Mouse (Mus musculus) 3134 (cell line): Measurements from ENCODE around the gene Chrm1.
A peak's percentile ranks its signal among the peaks of the same experiment; 100 is the strongest.

Source experiments
- DNase-seq: peaks from one replicate; pipeline ENCODE4 v3.0.0-alpha.2; 2011; ENCODE audit warnings: low spot score; ENCODE audit not compliant: insufficient read length; ENCODE audit errors: extremely low read depth

Gene Chrm1

DNA sequence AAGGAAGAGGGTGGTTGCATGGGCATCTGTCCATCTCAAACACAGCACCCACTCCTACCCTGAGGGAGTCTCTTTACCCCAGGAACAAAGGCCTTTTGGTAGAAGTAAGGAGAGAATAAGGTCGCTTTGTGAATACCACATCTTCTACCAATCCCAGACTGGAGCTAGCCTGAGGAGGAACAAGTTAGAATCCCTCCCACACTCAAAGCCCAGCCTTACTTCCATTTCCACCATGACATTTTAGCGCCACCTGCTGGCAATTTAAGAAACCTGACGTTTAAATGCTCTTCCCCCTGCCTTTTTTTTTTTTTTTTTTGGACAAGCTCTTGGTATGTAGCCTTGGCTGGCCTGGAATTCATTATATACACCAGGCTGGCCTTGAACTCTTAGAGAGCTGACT lies 19.4 kb downstream of the Chrm1 start:
- DNase-seq, result no peak

DNA sequence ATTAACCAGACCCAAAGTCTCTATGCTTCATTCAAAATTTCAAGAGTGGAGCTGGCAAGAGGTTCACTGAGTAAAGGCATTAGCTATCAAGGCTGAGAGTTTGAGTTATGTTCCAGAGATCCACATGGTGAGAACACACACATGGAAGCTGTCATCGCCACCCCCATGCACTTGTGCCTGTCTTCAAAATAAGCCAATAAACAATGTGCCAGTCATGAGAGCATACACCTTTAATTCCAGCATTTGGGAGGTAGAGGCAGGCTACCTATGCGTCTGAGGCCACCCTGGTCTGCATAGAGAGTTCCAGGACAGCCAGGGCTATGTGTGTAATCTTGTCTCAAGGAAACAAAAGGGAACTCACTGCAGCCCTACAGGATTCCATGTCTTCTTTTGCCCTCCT lies 20.0 kb downstream of the Chrm1 start:
- DNase-seq, result no peak

DNA sequence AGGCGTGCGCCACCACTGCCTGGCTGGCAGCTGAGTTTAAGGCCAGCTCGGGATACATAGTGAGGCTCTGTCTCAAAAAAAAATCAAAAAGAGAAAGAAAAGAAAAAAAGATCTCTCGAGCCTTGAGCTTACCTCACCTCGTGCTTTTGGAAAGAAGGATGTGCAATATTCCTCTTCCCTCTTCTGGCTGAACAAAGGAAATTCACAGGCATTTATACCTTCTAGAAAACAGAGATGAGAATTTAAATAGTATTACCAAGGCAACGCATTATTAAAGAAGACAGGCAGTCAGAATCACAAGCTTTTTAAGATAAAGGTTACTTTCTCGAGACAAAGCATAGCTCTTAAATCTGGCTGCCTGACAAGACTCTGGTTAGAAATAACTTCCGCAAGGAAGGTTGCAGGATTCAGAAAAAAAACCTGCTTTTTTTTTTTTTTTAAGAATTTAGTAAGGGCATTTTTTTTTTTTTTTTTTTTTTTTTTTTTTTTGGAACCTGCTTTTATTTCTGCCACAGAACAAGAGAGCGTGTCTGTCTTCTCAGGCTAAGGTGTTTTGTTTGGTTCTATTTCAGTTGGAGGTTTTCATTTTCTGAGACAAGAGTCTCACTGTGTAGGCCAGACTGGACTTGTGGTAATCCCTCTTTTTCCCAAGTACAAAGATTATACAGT lies 28.4 kb downstream of the Chrm1 start:
- DNase-seq, result no peak

DNA sequence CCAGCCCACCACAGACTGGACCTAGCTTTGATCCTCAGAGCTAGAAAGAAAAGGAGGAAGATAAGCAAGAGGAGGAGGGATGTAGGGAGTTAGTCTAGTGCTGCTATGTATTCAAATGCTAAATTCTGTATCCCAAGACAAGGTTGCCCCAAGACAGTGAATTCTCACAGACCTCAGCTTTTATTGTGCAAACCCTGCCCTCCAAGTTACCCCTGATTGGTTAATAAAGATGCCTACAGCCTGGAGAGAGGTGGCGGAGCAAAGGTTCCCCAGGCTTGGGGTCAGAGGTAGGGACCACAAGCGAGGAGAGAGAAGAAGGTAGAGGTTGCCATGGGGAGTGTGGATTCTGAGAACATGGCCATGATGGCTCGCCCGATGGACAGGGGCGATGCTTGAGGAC lies 29.2 kb downstream of the Chrm1 start:
- DNase-seq, result no peak

DNA sequence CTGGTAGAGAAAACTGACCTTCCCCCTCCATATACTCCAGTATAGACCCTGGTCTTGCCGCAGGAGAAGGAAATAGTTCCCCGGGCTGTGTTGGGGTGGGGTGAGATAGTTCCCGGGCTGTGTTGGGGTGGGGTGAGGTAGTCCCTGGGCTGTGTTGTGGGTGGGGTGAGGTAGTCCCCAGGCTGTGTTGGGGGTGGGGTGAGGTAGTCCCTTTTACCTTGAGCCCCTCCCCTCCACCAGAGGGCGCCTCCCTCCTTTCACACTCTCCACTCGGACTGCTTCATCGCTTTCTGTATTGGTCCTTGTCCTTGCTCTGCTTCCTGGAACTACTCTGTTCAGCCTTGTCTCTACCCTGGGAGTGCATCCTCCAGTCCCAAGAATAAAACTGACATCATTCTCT lies 31.7 kb downstream of the Chrm1 start:
- no peak for DNase-seq

DNA sequence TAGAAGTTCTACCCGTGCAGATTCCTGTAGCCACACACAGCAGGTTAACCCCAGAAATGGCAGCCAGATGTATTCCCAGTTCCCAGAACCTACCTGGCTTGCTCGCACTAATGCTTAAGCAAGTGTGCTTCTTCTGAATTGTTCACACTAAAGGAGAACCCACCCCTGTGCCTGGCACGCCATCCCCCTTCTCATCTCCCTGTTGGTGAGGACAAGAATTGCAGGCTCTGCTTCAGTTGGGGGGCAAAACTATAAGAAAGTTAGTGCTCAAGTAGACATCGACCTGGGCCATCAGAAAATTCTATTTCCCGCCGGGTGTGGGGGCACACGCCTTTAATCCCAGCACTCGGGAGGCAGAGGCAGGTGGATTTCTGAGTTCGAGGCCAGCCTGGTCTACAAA lies 36.1 kb downstream of the Chrm1 start:
- no peak for DNase-seq

DNA sequence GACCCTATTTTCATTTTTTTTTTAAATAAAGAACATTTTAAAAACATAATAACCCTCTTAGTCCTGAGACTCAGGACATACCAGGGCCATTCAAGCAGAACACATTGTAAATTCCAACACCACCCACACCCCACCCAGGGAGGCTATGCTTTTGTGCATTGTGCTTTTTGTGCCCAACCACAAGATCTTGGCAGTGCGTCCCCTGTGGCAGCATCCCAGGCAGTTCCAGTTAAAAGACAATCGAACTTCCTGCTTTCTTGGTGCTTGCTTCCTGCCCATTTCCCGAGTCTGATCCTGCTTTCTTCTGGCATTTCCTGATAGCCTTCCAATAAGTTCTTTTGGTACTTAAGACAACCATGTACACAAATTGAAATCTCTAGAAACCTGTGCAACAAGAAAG lies 38.9 kb downstream of the Chrm1 start:
- DNase-seq, result peak; percentile 80

DNA sequence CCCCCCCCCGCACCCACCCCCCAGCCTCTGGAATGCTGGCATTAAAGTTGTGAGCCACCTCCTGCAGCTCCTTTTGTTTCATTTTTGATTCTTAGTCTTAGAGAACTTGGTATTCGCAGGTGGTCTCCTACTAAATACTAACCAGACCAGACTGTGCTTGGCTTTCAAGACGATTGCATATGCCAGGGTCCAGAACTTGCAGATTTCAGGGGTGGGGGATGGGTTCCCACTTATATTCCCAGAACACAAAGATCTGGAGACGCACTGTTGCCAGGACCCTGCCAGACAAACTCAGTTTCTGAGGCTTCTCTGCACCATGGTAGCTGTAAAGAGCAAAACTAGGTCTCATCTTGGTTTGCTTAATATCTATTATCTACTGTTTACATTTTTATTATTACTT lies 40.0 kb downstream of the Chrm1 start:
- no peak for DNase-seq

DNA sequence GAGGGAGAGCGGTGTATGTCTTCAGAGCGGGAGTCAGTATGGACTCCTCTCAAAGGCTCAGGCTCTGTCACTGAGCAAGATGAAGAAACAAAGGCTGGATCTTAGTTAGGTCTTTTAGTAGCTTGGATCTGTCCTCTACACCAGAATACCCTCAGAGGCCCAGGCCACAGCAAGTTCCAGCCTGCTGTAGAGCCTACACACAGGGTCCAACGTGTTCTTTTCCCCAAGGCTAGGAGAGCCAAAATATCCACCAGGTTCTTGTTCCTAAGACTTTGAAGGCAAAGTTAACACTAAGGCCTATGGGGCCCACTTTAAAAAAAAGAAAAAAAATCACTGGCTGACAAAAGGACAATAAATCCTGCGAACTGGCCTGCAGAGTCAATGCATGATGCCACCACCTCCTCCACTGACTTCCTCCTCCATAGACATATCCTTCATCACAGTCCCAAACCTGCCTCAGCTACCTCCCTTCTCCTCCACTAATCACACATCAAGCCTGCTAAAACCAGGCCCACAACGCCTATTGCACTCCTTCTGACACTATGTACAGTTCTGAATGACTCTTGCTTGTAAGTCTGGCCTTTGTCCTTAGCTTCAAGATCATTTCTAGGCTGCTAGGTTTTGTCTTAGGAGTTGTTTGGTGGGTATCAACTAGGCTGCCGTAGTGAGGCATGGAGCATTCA lies 41.6 kb downstream of the Chrm1 start:
- no peak for DNase-seq

DNA sequence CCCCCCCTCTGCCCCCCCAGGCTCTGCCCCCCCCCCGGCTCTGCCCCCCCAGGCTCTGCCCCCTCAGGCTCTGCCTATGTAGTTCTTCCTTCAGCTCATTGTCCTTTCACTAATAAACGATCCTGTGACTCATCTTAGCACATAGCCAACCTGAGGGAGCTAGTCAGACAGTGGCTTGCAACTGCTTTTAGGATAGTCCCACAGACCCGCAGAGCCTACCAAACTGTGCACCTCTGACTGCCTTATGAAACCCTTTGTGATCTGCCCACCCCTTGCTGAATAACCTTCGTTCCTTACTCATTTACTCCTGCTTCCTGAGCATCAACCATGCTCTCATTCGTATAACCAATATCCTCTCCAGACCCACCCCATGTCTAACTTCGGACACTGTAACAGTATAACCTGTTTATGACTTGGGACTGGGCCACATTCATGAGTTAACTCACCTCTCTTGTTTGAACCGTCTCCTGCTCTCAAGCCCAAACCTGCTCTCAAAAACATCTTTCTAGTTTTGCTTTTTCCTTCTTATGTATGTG lies 42.6 kb downstream of the Chrm1 start:
- DNase-seq, result no peak

DNA sequence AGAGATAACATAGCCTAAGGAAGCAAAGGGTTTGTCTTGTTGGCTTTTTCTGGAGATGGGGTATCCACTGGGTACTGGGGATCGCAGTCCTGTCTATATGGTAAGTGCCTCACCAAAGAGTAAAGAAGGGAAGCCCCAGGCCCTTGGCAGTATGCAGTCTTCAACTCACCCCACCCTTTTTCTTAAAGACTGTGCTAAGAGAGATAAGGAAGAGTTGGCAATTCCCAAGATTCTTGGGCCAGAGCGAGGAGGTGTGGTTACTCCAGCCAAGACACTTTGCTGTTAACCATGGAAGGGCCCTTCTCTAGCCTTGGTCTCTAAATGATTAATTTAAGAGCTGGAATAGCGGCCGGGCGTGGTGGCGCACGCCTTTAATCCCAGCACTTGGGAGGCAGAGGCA lies 43.3 kb downstream of the Chrm1 start:
- no peak for DNase-seq

DNA sequence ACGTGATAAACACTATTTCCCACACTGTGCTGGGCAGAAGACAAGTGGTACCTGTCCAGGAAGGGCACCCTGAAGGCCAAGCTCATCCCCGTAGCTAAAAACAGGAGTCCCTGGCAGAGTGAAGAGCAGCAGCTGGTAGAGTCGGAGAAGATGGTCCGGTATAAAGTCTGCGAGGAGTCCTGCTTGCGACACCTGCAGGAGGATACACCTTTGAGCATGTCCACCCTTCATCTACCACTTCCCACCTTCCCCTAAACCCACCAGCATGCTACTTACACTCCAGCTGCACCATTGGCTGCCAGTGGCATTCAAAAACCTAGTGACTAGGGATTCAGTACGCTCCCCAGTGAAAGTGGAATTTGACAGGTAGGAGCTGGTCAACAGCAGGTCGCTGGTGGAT lies 45.4 kb downstream of the Chrm1 start:
- no peak for DNase-seq

DNA sequence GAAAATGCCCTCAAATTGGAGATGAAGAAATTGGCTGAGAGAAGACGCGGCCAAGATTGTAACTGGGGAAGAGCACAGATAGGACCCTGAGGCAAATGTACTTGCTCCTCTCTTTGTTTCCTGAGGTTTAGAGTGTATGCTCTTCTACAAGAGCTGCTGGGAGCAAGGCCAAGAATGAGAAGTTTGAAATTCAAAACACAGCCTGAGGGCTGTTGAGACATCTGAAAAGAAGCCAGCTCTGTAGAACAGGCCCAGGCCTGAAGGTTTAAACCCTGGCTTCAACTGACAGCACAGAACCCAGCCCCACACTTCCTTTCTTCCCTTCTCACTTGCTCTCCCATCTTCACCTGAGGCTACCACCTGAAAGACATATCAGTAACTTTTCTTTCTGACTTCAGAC lies 46.5 kb downstream of the Chrm1 start:
- peak; percentile 54 for DNase-seq

DNA sequence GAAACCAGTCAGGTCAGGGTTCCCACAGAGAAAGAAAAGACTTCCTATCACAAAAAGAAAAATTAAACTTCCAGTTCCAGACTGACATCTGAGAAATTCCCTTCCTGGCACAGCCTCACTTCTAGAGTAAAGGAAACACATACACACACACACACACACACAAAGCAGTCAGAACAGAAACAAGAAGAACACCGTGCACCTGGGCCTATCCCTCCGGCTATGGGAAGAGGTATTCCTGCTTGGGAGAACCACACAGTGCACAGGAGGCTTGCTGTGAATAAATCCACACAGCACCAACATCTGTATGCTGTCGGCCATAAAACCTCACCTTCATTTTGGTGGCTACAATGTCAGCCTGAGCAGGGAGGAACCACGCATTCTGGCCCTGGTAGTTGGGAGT lies 47.9 kb downstream of the Chrm1 start:
- no peak for DNase-seq

DNA sequence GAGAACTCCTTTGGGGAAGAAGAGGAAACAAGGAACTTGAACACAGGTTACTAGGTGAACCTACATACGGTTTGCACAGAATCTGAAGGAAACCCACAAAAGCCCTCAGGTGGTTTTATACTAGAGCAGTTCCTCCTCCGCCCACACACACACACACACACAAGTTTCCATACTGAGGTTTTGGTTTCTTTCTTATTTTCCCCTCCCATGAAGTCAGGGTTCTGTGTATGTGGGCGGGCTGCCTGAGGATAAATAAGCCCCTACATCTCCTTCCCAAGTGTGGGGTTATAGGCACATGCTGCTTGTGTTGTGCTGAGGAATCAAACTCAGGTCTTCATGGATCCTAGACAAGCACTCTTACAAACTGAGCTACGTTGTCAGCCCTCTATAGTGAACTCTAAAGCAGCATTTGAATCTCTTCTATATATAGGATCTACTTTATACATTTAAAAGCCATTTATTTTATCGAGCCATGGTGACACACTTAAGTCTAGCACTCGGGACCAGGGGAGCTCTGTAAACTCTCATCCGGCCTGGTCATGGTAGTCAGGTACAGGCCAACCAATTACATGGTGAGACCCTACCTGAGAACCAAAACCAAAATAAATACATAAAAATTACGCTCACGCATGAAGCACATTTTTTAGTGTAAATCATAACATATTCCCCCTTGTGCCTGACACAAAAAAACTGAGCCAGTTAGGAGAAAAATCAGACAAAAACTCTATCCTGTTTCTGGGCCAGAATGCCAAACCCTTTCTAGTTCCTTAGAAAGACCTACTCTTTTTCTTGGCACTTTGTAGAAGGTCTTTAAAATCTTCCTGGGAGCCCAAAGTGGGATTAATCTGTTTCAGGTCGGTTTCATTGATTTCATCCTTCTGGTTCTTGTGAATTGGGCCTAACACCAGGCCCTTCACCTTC lies 48.6 kb downstream of the Chrm1 start:
- no peak for DNase-seq

DNA sequence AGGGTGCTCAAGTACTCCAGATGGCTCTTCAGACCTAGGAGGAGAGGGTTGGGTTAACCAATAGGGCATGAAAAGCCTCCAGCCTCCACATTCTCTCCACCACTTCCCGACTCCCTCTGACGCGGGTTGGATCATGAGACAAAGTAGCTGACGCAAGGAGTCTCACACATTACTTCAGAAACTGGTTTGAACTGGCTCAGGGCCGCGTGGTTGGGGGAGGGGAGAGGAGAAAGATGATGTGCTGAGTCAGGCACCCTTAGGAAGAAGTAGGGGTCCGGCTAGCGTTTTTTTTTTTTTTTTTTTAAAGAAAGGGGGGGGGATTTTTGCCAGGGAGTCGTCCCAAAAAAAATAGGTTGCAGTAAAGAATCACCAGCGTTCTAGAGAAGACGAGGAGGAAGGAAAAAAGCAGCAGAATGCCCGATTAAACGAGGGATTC lies 49.3 kb downstream of the Chrm1 start:
- peak; percentile 74 for DNase-seq

DNA sequence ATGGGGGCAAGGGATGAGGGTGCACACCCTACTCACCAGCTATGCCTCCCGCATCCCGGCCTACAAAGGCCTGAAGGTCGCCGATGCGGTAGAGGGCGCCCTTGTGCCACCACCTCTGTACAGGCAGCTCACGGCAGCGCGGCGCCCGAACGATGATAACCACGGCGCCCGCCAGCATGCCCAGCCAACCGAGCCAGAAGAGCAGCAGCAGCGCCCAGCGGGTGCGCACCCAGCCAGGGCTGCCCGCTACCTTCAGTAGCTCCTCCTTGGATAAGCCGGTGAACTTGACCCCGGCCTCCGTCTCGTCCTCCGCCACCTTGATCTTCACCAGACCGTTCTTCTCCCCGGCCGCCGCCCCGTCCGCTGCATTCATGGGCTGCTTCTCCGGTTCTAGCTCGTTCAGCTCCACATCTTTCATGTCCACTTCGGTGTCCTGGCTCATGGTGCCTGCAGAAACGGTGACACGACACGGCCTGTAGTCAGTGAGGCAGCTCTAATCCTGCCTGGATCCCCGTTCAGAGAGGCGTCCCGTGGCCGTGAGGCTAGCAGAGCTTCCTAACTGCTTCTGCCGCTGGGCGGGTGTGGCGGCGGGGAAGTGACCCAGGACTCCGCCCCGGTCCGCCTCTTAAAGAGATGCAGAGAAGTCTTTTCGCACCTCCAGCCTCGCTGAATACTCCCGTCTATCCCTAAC lies 49.9 kb downstream of the Chrm1 start:
- peak; percentile 89 for DNase-seq

DNA sequence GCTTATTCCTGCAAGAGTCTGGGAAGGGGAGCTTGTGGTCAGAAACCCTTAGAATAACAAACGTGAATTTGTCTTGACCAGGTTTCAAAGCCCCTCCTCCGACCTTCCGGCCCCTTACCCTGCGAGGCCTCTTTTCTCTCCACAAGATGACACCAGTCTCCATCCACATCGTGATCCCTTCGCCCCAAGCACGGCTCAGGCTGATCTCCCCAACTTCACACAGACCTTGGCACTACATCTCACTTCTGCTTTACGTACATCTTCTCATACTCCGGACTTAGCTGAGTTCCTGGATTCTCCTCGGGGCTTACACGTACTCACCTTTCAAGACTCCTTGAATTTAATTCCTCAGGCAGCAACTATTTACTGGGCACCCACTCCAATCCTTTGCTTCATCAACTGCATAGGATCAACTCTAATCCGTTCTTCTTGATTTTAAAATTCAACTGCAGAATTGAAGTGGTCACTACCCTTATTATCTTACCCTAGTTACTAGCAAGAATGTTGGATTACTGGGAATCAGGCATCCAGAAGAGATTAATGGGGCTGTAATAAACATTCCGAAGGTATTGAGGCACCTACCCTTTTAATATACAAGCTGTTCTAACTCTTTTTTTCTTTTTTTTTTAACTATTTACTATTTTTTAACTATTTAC lies 50.5 kb downstream of the Chrm1 start:
- DNase-seq, result no peak

DNA sequence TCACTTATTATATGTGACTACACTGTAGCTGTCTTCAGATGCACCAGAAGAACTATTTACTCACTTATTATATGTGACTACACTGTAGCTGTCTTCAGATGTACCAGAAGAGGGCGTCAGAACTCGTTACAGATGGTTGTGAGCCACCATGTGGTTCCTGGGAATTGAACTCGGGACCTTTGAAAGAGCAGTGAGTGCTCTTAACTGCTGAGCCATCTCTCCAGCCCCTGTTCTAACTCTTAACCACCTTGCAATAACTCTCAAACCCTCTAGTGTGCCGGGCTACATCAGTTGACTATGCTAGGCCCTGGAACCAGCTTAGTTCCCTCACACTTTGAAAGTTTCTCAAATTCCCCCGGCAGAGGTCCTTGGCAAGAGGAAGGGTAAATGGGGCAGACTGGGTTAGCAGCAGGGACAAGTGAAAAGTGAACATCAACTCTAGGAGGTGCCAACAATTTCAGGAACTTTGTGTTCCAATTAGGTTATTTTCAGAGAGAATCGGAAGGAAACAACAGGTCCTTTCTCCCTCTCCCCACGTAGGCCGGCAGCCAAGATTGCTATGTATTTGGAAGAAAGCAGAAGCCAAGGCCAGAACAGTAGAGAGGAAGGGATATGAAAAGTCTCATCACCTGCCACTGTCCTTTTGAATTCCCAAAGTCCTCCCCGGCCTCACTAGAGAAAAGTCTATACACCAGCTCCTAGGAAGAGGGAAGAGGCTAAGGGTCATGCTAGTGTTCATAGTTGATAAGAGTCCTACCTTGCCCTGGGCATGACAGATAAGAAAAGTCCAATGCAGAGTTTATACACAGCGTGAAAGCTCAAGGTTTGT lies 51.3 kb downstream of the Chrm1 start:
- no peak for DNase-seq
